24 mouse cellular contexts compared by ENCODE assay signal in genomic region chr10:83910649-83911370, GRCm38 (mm10).
"Had no signal": no experiment of that assay in that cellular context is flagged by ENCODE, and none has a peak within 500 bp of the region (broad histone marks: within the 10 kb centered on the region; RNA-seq: fewer than 3 reads in every experiment).

No protein-coding gene starts in this region.

- H3K27ac ChIP-seq: limb, embryonic 10.5 days; limb, embryonic 13.5 days; liver, embryonic 14.5 days; macrophage; midbrain, embryonic 15.5 days; neural tube, embryonic 13.5 days; stomach, postnatal 0 days had no signal

- H3K36me3 ChIP-seq: limb, embryonic 10.5 days; limb, embryonic 13.5 days; midbrain, embryonic 15.5 days; neural tube, embryonic 13.5 days had no signal

- H3K4me3 ChIP-seq: limb, embryonic 10.5 days; limb, embryonic 13.5 days; midbrain, embryonic 15.5 days; myocyte; neural tube, embryonic 13.5 days had no signal

- H3K9me3 ChIP-seq: limb, embryonic 10.5 days; limb, embryonic 13.5 days; midbrain, embryonic 15.5 days; neural tube, embryonic 13.5 days had no signal

- ATAC-seq: intestine, embryonic 16.5 days; liver, postnatal 0 days; lung, postnatal 0 days; midbrain, embryonic 15.5 days had no signal

- H3K9ac ChIP-seq: limb, embryonic 13.5 days; liver, embryonic 14.5 days; liver, postnatal 0 days; lung, embryonic 14.5 days; midbrain, embryonic 15.5 days; neural tube, embryonic 13.5 days had no signal

- DNase-seq: kidney, adult 18-20 months; kidney, adult 9 months; kidney, postnatal 14 days; kidney, postnatal 4 days; liver; liver, postnatal 0 days; lung, embryonic 14.5 days; right cerebral cortex, adult 18-20 months; right cerebral cortex, postnatal 14 days; right cerebral cortex, postnatal 4 days; thymus, adult 2 months; thymus, postnatal 14 days; thymus, postnatal 4 days had no signal

- H3K27me3 ChIP-seq: limb, embryonic 13.5 days; midbrain, embryonic 15.5 days; neural tube, embryonic 13.5 days had no signal

- H3K4me2 ChIP-seq: limb, embryonic 13.5 days; lung, embryonic 14.5 days; midbrain, embryonic 11.5 days; midbrain, embryonic 15.5 days; neural tube, embryonic 13.5 days had no signal
